Mouse (Mus musculus): ENCODE data around the gene Lrtm1. TPM values are rescaled to one million over a fixed set of nuclear protein-coding genes. Genes with fewer than 3 reads are reported as not detected.

The Lrtm1 gene
- polyA plus RNA-seq (2015; fragmentation: Illumina TruSeq; extraction: RNeasy Lipid Tissue Mini Kit (QIAGEN cat#74804); ENCODE audit: insufficient read depth, low read depth, low replicate concordance): not detected

DNA sequence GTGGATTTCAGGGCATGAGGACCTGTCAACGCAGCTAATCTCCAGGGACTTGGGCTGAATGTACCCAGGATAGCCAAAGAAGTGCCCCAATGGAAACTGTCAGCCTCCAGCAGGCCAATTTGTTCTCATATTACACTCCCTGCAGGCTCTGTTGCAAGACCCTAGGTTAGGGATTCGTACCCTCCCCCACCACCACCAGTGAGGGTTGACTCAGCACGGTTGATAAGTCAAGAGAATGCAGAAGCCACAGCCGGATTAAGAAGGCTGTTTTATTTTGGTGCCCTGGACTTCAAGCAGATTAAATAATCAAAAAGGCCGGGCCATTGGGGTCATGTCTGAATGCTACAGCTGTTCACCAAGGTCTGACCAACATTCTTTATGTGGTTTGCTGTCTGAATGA, at the start of gene Lrtm1:
Lrtm1 (plus strand) TSS at position 326 of the 400 bp plus-strand sequence.

